Mouse (Mus musculus): ENCODE results near the gene Mrtfa.
A peak's percentile ranks its signal among the peaks of the same experiment; 100 is the strongest.
"Not testable (repeated sequence)": the region's sequence is repeated elsewhere in the genome, so short reads cannot be mapped to it uniquely, and the experiment has no call there.

Mrtfa gene

DNA sequence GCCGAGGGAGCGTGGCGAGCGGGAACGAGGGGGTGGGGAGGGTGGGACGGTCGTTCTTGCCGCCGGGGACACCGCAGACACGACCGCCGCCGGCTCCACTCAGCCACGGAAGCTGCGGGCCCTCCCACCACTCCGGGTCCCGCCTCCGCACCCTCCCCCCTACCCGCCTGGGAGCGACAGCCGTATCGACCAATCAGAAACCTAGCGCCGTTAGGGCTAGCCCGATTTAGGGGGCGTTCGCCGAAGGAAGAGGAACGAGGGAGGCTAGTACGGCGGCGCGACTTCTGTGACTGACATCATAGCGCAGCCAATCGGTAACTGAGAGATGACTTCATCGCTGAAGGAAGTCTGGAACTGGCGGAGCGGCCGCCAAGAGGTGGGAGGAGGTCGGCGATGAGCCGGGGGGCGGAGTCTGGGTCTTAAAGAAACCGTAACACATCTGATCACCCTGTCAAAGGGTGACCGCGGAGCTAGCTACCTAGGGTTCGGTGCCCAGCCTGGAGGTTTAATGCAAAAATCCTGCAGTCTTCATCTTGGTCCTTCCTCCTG lies at the start of gene Mrtfa:
Mrtfa (minus strand) TSS at position 128 of the 549 bp plus-strand sequence.
- DNase-seq (ENCODE audit: low spot score) = peak; percentile 99

DNA sequence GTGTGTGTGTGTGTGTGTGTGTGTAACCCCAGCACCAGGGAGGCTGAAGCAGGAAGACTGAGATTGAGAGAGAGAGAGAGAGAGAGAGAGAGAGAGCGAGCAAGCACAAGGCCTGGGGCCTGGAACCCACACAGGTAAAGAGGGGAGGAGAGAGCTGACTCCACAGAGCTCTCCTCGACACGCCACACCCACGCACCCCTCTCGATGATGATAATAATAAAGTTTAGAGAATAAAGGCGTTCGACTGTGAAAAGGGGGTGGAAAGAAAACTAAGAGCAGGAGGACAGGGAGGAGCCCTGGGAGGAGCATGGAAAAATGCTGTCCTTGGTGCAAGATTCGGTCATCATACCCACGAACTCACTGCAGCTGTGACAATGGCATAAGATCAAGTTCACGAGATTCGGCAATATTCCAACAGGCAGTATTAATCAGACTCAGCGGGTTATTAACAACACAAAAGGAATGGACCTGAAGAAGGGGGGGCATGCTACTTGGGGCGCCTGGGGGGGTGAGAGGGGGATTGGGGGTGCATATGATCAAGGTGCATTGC lies 49.3 kb upstream of the Mrtfa start:
- DNase-seq (ENCODE audit: low spot score) = no peak

DNA sequence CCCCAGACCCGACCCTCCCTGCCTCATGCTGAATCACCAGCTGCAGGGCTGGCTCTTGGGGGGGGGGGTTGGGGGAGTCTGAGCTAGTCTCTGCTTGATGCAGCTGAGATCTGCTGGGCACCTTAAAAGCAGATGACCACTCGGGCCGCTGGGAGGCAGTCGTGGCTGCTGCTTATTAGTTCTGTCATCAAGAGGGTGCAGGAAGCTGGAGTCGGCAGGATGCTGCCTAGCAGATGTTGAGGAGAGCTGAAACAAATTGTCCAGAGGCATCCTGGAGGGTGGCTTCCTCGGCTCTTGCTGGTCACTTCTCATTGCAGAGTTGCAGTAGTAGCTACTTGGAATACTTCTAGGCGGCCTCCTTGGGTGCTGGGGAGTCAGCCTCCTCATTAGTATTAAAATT lies 48.7 kb upstream of the Mrtfa start:
- DNase-seq (ENCODE audit: low spot score) = peak; percentile 74

DNA sequence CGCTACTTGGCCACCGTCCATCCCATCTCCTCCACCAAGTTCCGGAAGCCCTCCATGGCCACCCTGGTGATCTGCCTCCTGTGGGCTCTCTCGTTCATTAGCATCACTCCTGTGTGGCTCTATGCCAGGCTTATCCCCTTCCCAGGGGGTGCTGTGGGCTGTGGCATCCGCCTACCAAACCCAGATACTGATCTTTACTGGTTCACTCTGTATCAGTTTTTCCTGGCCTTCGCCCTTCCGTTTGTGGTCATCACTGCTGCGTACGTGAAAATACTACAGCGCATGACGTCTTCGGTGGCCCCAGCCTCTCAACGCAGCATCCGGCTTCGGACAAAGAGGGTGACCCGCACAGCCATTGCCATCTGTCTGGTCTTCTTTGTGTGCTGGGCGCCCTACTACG lies 46.9 kb upstream of the Mrtfa start:
- DNase-seq (ENCODE audit: low spot score) = no peak

DNA sequence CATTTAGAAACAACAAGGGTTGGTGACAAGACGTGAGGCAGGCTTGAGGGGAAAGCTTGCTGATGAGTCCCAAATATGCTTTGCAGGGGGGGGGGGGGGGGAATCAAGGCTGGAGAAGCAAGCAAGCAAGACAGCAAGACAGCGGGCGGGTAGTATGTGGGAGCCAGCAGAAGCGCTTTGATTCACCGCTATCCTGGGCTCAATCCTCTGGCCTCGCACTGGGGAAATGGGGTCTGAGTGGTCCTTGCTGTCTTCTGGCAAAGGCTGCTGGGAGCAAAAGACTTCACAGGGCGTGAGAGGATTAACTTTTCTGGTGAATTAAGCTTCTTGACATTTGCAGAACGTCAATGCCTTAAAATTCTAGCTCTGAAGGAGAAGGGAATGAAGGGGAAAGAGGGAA lies 45.5 kb upstream of the Mrtfa start:
- DNase-seq (ENCODE audit: low spot score) = no peak

DNA sequence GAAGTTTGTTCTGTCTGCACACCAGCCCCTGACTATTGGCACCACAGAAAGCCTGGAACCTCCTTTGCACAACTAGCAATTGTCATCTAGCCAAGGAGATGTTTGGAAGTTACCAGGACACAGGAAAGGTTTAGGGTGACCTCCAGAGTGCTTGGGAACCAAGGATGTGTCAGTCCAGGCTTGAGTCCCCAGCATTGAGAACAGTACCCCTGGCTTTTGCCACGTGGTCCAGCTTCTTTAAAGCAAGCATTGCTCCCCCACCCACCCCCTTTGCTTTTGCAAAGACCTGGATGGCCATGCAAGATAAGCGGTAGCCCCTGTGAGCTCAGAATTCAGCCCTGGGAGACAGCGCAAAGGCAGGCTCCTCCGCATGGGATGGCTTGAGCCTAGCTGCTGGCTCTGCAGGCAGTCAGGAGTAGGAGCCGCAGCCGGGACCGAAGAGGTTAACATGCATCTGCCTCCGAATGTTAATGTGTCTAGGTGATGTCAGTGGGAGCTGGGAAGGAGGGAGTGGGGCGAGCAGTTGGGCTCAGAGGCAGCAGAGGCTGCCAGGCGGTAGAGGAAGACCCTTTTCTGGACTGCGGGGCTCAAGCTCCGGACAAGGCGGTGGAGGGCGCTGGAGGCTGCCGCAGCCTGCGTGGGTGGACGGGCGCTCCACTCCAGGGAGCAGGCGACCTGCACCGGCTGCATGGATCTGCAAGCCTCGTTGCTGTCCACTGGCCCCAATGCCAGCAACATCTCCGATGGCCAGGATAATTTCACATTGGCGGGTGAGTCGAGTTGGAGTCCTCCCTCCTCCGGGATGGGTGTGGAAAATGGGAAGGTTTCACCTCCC lies 44.7 kb upstream of the Mrtfa start, which contains the start of gene Mchr1:
Mchr1 (plus strand) TSS at position 414 of the 835 bp plus-strand sequence.
- peak; percentile 80 for DNase-seq (ENCODE audit: low spot score)

DNA sequence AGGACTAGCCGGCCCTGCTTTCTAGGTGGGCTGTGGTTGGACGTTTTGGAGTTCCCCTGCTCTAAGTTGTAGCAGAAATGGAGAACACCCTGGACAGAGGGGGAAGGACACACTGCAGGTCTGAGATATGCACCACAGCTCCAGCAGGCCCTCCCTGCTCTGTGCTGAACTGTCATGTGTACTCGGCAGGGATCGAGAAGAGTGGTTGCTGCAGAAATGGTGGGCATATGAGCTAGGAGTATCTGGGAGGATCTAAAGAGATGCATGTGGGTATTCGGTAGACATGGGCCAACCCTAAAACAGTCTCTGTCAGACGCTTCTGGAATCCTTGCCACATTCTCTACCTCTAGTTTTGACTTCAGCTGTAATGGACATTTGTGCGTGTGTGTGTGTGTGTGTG lies 40.8 kb upstream of the Mrtfa start:
- DNase-seq (ENCODE audit: low spot score) = no peak

DNA sequence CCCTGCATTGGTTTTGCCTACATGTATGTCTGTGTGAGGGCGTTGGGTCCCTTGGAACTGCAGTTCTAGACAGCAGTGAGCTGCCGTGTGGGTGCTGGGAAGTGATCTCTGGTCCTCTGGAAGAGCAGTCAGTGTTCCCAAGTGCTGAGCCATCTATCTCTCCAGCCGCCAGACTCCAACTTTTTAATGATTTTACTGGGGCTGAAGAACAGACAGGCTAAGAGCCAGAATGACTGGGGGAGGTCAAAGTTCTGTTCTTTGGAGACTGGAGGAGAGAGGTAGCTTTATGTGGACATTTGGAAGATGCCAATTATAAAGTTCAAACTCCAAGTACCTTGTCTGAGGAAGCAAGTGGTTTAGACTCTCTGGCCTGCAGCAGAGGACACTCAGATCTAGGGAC lies 39.2 kb upstream of the Mrtfa start:
- no peak for DNase-seq (ENCODE audit: low spot score)

DNA sequence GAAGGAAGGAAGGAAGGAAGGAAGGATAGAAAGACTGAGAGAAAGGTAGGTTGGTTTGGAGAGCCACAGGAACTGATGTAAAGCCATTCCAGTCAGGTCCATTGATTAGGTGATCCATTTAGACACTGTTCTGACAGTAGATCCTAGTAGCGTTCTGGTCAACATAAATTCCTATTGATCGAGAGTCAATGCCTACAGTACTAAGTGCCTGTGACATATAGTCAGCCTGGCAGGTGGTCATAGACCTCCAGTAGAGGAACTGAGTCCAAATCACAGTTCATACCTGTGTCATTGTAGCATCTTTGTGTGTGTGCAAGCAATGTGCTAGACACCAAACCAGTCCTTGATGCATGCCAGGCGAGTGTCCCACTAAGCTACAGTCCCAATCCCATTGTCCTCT lies 37.7 kb upstream of the Mrtfa start:
- no peak for DNase-seq (ENCODE audit: low spot score)

DNA sequence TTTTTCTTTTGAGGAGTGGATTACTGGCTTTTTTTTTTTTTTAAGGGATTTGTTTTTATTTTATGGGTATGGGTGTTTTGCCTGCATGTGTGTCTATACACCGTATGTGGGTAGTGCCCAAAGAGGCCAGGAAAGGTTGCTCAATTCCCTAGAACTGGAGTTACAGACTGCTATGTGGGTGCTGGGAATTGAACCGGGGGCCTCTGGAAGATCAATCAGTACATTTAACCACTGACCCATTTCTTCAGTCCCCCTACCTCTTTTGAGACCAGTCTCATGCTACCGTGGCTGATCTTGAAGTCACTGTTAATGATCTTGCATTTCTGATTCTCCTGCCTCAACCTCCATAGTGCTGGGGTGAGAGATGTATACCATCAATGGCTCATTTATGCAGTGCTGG lies 36.7 kb upstream of the Mrtfa start:
- no peak for DNase-seq (ENCODE audit: low spot score)

DNA sequence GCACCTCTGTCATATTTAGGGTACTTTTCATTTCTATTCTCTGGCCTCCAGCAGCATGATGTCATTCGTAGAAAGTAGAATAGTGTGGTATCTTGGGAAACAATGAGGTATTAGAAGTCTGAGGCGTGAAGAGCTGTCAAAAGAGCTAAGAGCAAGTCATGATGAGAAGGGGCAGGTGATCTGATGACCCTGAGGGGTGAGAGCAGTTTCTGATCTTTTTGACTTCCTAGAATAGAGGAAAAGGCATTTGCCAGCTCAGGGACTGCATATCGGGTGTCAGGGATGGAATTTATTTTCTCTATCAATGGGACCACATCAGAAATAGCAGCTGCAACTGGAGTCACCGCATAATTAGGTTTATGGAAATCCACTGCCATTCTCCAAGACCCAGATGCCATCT lies 36.2 kb upstream of the Mrtfa start:
- no peak for DNase-seq (ENCODE audit: low spot score)

DNA sequence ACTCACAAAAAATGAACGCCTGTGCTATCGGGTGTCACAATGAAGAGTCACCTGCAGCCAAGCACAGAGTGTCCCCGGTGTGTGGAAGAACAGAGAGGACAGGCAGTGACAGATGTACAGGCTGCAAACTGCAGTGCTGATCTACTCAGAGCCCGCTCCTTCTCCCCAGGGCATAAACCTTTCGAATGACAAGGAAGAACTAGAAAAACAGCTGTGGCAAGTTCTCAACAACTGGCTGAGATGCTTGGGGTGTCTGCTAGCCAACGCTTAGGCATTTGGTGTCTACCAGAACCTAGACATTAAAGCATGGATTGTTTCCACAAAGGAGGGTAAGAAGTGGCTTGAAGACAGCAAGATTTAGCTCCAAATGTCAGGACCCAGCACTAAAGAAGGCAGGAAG lies 35.2 kb upstream of the Mrtfa start:
- no peak for DNase-seq (ENCODE audit: low spot score)

DNA sequence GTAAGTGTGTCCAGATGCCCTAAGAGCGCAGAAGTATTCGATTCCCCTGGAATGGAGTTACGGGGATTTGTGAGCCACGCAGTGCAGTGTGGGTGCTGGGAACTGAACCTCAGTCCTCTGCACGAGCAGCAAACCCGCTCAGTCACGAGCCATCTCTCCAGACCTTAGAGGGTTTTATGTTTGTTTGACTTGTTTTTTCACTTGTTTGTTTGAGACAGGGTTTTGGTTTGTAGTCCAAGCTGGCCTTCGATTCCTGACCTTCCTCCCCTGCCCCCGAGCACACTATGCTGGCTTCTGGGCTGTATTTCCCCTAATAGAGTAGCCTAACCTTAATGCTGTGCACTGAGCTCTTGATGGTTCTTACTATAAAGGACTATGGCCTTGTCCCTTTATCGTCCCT lies 34.5 kb upstream of the Mrtfa start:
- no peak for DNase-seq (ENCODE audit: low spot score)

DNA sequence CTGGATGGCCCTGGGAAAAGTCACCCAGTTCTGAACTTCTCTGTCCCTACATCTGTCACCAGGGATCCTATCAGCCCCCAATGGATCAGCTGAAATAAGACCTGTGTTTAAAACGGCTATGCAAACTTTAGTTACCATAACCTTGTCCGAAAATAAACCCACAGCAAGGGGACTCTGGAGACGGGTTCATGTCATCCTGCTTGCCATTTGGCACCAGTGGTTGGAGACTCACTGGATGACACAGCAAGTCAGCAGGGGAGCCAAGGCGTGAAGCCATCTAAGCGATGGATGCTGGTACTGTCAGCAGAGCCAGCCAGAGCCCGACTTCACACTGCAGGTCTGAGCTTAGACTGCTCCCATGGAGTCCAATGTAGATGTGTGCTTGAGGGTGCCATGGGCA lies 30.9 kb upstream of the Mrtfa start:
- DNase-seq (ENCODE audit: low spot score) = no peak

DNA sequence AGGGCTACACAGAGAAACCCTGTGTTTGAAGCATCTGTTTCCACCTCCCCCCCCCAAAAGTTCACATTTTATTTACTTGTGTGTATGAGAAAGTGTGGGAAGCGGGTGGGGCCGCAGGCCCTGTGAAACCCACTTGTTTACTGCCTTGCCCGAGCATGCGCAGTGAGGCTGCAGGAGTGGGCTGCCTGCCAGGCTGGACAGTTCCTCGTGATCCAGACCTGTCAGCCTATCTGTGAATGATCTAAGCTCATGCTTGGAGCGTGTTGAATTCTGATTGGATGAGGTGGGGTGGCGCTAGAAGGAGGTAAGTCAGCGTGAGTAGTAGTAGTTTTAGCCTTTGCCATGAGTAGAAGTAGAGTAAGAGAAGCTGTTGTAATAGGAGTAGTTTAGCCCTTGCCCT lies 29.5 kb upstream of the Mrtfa start:
- DNase-seq (ENCODE audit: low spot score) = not testable (repeated sequence)

DNA sequence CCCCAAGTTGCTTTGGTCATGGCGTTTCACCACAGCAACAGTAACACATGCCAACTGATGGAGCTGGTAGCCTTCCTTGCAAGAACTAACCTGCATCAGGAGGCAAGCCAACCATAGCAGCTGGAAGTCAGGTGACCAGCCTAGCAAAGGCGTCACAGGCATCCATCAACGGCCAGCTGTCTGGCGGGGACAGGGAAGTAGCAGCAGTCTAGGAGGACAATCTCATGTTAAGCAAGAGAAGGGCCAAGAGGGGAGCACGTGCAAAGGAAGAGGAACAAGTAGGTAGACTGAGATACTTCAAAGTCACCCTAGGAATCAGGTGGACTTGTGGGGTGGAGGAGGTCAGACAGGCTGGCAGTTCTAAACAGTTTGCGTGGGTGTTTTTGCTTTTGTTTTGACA lies 28.5 kb upstream of the Mrtfa start:
- DNase-seq (ENCODE audit: low spot score) = no peak

DNA sequence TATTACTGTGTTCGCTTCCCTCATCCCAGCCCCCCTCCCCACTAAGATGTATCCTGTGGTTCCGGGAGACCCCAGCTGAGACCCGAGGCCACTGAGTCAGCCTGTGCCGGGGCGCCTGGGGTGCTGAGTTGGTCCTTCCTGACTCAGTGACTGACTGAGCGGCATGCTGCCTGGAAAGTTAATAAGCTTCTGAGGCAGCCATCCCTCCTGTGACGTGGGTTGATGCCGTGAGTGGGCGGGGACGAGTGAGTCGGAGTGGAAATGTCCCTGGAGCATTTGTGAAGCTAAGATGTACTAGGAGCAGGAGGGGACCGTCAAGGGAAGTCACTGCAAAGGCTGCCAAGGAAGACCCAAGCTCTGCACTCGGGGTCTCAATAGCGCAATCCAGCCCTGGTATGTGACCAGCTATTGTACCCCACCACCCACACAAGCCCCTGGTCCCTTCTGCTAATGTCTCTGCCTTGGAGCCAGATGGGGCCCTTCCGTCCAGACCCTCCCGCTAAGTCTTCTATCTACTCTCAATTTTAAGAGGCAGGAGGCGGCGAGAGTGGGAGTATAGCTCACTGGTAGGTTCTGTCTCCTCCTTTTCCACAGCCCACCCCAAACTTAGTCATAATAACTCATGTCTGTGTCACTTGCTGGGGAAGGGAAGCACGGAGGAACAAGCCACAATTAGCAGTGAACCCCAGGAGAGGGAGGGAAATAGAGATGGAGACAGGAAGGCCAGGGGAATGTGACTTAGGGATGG lies 26.5 kb upstream of the Mrtfa start:
- DNase-seq (ENCODE audit: low spot score) = no peak

DNA sequence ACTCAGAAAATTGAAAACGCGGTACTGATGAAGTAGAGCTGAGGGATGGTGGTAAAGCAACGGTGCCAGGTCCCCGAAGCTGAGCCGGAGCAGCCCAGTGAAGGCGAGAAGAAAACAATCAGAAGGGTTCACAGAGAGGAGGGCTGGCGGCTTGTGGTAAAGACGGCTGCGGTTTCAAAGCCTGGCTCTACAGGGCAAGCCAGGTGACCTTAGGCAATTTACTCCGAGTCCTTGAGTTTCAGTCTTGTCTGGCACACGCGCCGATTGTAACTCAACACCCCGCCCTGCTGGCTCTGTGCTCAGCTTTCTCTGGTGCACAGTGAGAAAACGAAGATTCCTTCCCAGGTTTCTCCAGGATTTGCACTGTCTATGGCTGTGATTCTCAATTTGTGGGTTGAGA lies 22.4 kb upstream of the Mrtfa start:
- DNase-seq (ENCODE audit: low spot score) = peak; percentile 62

DNA sequence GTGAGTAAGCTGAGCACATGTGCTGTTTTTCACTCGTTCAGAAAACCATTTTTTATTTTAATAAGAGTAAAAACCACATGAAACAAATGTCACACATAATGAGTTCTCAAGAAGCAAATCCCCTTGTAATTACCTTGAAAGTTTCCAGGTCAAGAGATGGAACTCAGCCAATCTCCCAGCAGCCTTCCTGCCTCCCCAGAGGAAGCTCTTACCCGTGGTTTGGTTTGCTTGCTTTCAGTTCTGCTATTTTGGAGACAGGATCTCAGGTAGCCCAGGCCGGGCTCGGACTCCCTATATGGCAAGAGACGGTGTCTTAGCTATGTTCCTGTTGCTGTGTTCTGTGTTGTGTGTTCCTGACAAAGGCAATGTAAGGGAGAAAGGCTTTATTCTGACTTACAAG lies 19.9 kb upstream of the Mrtfa start:
- no peak for DNase-seq (ENCODE audit: low spot score)

DNA sequence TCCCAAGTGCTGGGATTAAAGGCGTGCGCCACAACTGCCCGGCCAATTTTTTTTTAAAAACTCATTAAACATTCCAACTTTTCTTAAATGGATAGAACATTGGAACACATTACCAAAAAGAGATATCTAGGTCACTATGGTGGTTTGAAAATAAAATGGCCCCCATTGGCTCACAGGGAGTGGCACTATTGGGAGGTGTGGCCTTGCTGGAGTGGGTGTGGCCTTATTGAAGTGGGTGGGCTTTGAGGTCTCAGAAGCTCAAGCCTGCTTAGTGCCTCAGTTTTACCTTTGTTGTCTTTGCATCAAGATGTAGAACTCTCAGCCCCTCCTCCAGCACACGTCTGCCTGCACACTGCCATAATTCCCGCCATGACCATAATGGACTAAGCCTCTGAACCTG lies 11.9 kb upstream of the Mrtfa start:
- DNase-seq (ENCODE audit: low spot score) = no peak

DNA sequence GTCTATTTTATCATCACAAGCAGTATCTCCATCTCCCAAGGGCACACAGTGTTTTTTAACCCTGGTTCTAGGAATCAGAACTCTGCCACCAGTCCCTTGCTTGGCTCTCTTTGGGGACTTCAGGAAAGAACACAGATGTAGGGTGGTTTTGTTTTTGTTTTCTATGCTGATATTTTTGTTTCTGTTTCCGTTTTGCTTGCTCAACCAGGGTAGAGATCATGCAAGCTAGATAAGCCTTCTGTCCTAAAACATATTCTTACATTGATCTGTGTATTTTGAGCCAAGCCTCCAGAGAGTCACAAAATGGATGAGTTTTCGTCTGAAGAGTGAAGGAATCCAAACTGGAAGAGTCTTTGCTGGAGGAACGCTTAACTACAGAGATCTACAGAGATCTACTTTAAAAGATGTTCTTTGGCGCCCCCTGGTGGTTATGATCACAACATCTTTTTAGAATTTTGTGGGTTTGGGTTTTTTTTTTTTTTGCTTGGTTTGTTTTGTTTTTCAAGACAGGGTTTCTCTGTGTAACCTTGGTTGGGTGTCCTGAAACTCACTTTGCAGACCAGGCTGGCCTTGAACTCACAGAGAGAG lies 8.9 kb upstream of the Mrtfa start:
- peak; percentile 93 for DNase-seq (ENCODE audit: low spot score)

DNA sequence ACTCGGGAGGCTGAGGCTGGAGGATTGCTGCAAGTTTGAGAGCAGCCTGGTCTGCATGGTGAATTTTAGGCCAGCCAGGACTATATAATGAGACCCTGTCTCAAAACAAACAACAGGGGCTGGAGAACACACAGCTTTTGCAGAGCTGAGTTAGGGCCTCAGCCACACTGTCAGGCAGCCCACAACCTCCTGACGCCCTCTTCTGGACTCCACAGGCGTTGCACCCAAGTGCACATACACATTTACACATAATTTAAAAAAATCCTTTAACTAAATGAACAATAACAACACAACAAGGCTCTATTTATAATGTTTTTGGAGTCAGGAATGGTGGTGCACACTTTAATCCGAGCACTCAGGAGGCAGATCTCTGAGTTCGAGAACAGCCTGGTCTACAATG lies 7.9 kb upstream of the Mrtfa start:
- no peak for DNase-seq (ENCODE audit: low spot score)

DNA sequence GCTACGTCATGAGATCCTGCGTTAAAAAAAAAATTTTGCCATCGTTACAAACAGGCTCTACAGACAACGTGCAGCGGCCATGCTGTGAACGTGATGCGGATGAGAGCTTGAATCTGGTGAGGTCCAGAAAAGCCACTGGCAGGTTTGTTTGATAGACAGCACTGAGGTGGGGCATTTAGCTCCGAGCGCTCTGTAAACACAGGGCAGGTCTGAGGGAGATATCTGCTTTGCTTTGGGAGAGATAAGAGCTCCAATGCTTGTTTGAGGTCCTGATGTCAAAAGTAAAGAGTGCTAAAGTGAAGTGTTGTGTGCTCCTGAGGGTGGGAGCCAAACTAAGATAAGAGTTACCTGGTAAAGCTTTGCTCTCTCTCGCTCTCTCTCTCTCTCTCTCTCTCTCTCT lies 6.6 kb upstream of the Mrtfa start:
- DNase-seq (ENCODE audit: low spot score) = no peak

Measured in embryo, embryonic 10.5 days (tissue).